Mouse (Mus musculus) T-helper 17 cell (primary cell): Measurements from ENCODE around the gene Cfap57.
"Not testable (repeated sequence)": the region's sequence is repeated elsewhere in the genome, so short reads cannot be mapped to it uniquely, and the experiment has no call there.

Experiments
- in situ Hi-C, 2 experiments: fragments of 300-600 bp; cut with MboI, MseI; formaldehyde crosslinking; loops; 1 replicate in 1 of 2; 2 replicates in 1 of 2; pipeline ENCODE4 v1.15.1; 2025; ENCODE audit warnings: high pct_unique_total_duplicates in 2 of 2

The Cfap57 gene

GRCm38 (mm10) chr4:118564926-118565279, 55.7 kb downstream of the Cfap57 start:
- in situ Hi-C loops, result loop anchor here in 1 of 2 experiments (10.0 kb wide), 1 partner anchor 390 kb away; no protein-coding TSS in a partner anchor

- in situ Hi-C loops, result loop anchor here in 1 of 2 experiments (10.0 kb wide), 1 partner anchor 391 kb away; no protein-coding TSS in a partner anchor
Observed at GRCm38 (mm10) chr4:118564062-118564925, 56.3 kb downstream of the Cfap57 start.

GRCm38 (mm10) chr4:118553039-118553649, 67.4 kb downstream of the Cfap57 start:
- in situ Hi-C loops, result no loop called here

- in situ Hi-C loops, result not testable (repeated sequence)
Observed at GRCm38 (mm10) chr4:118548130-118548480, 72.5 kb downstream of the Cfap57 start.

GRCm38 (mm10) chr4:118547424-118548129, 73.0 kb downstream of the Cfap57 start:
- in situ Hi-C loops, result not testable (repeated sequence)

GRCm38 (mm10) chr4:118544441-118545127, 76.0 kb downstream of the Cfap57 start:
- in situ Hi-C loops, result no loop called here

GRCm38 (mm10) chr4:118543592-118544260, 76.9 kb downstream of the Cfap57 start, which contains the start of gene Tmem125:
TSS of gene Tmem125 (minus strand) at chr4:118544044.
- in situ Hi-C loops, result no loop called here

- in situ Hi-C loops, result no loop called here
Observed at GRCm38 (mm10) chr4:118543158-118543530, 77.4 kb downstream of the Cfap57 start.

- in situ Hi-C loops, result no loop called here
Observed at GRCm38 (mm10) chr4:118542510-118543157, 77.9 kb downstream of the Cfap57 start.

GRCm38 (mm10) chr4:118539904-118540303, 80.7 kb downstream of the Cfap57 start:
- in situ Hi-C loops, result no loop called here

GRCm38 (mm10) chr4:118537801-118538200, 82.8 kb downstream of the Cfap57 start:
- in situ Hi-C loops, result no loop called here

GRCm38 (mm10) chr4:118535610-118536009, 85.0 kb downstream of the Cfap57 start:
- in situ Hi-C loops, result no loop called here

- in situ Hi-C loops, result no loop called here
Observed at GRCm38 (mm10) chr4:118533605-118534004, 87.0 kb downstream of the Cfap57 start.

- in situ Hi-C loops, result no loop called here
Observed at GRCm38 (mm10) chr4:118533156-118533555, 87.4 kb downstream of the Cfap57 start.

GRCm38 (mm10) chr4:118532663-118533062, 87.9 kb downstream of the Cfap57 start:
- in situ Hi-C loops, result no loop called here

- in situ Hi-C loops, result loop anchor here in 1 of 2 experiments (10.0 kb wide), 1 partner anchor 893 kb away; no protein-coding TSS in a partner anchor
Observed at GRCm38 (mm10) chr4:118527720-118528119, 92.9 kb downstream of the Cfap57 start.

- in situ Hi-C loops, result loop anchor here in 1 of 2 experiments (10.0 kb wide), 1 partner anchor 893 kb away; no protein-coding TSS in a partner anchor
Observed at GRCm38 (mm10) chr4:118527335-118527681, 93.3 kb downstream of the Cfap57 start.

- in situ Hi-C loops, result loop anchor here in 1 of 2 experiments (10.0 kb wide), 1 partner anchor 892 kb away; no protein-coding TSS in a partner anchor
Observed at GRCm38 (mm10) chr4:118526408-118527334, 93.9 kb downstream of the Cfap57 start, which contains the start of gene 2610528J11Rik. TSS of gene 2610528J11Rik (plus strand) at chr4:118526999.

- in situ Hi-C loops, result loop anchor here in 1 of 2 experiments (10.0 kb wide), 1 partner anchor 891 kb away; no protein-coding TSS in a partner anchor
Observed at GRCm38 (mm10) chr4:118525779-118526178, 94.8 kb downstream of the Cfap57 start.
